Mouse (Mus musculus): ENCODE data around the gene Rdh16f2.
"Not testable (repeated sequence)": the region's sequence is repeated elsewhere in the genome, so short reads cannot be mapped to it uniquely, and the experiment has no call there.

Gene Rdh16f2

DNA sequence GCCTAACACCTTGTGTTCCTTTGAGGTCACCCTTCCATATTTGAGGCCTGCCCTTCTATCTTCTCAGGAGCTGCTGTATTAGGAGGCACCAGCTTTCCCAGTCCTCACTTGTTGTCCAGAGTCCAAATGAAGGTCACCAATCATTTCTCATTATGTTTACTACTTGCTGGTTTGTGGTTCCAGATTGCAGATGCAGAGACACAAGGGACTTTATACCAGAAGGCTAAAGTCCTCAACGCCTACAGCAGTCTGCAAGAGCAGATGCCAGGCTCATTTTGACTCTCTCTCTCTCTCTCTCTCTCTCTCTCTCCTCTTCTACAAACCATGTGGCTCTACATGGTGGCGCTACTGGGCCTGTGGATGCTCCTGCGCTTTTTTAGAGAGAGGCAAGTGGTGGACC, at the start of gene Rdh16f2:
TSS of gene Rdh16f2 (plus strand) at position 243 of the 400 bp plus-strand sequence.
- no peak for DNase-seq (ENCODE audit: low spot score in 2 of 2)

- not testable (repeated sequence) for DNase-seq (ENCODE audit: low spot score in 2 of 2)
Observed at GRCm38 (mm10) chr10:127817268-127817910, 48.9 kb upstream of the Rdh16f2 start.

DNA sequence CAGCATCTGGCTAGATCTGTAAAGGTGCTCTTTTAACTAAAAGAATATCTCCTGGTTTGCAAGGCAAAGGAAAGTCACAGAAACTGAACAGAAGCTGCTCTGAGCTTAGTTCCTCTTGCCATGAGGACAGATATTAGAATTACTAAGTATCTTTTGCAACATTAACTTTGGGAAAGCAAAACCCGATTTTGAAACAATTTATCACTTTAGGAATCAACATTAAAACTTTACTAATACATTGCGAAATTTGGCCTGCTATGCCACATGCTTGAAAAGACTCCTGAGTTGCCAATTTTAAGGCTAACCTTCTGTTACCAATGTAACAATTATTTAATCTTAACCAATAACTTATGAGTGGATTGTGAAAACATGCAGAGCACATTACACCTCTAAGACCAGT, 44.5 kb upstream of the Rdh16f2 start:
- not testable (repeated sequence) for DNase-seq (ENCODE audit: low spot score in 2 of 2)

DNA sequence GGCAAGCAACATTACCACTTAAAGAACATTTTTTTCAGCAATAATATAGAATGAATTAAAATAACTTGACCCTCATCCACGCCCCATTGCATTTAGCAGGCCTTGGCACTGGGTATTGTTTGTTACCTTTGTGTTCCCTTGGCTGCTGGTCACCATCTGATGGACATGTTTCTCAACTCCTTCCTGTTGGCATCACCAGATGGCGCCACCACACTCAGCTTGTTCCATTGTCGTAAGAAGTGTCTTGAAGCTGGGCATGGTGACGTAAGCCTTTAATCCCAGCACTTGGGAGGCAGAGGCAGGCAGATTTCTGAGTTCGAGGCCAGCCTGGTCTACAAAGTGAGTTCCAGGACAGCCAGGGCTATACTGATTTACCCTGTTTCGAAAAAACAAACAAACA, 40.9 kb upstream of the Rdh16f2 start:
- peak in 1 of 2 experiments; percentile 1 for DNase-seq (ENCODE audit: low spot score in 2 of 2)

DNA sequence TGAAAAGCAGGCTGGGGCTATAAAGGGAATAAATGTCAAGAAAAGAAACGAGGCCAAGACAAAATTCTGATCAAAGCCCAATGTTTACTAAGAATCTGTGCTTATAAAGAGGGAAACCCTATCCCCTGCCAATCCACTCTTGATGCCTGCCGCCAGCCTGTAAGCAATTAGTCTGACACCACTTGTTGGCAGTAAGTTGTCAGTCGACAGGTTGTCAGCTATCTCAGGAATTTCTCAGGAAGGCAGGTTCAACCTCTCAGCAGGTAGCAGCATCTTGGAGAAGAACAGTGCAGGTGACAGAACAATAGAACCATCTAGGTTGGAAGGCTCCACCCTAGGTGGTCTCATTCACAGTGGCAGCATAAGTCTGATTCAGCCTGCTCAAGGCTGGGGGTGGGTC, 37.2 kb upstream of the Rdh16f2 start:
- no peak for DNase-seq (ENCODE audit: low spot score in 2 of 2)

DNA sequence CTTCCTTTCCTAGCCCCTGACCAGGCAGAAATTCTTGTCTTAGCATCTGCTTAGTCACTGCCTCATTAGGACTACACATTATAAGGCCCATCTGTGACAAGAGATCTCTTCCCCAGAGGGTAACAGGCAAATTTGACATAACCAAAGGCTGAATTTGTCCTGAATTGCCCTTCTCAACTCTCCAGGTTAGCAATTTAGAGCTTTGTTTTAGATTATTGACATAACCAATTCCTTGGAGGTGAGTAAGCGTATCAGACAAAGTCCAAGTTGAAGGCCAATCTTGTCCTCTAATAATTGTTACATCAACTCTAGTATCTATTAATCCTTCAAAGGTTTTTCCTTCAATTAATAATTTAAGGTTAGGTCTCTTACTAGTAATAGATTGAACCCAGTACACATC, 32.1 kb upstream of the Rdh16f2 start:
- DNase-seq (ENCODE audit: low spot score in 2 of 2): not testable (repeated sequence)

- DNase-seq (ENCODE audit: low spot score in 2 of 2): no peak
Observed at GRCm38 (mm10) chr10:127835292-127835691, 31.0 kb upstream of the Rdh16f2 start.

- DNase-seq (ENCODE audit: low spot score in 2 of 2): not testable (repeated sequence)
Observed at GRCm38 (mm10) chr10:127837793-127838192, 28.5 kb upstream of the Rdh16f2 start.

DNA sequence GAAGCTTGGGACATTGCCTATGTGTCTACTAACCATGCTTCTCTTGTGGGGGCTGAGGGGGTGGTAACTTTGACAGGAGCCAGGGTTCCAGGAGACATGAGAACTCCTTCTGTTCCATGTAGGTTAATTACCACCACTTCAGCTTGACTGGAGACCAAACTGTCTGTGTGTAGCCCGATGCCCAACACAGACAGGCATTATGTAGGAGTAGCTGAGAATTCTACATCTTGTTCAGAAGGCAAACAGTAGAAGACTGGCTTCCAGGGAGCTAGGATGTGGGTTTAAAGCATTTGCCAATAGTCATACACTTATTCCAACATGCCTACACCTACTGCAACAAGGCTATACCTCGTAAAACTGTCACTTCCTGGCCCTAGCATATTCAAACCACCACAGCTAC, 27.7 kb upstream of the Rdh16f2 start:
- peak; percentile 3 to 28 for DNase-seq (ENCODE audit: low spot score in 2 of 2)

DNA sequence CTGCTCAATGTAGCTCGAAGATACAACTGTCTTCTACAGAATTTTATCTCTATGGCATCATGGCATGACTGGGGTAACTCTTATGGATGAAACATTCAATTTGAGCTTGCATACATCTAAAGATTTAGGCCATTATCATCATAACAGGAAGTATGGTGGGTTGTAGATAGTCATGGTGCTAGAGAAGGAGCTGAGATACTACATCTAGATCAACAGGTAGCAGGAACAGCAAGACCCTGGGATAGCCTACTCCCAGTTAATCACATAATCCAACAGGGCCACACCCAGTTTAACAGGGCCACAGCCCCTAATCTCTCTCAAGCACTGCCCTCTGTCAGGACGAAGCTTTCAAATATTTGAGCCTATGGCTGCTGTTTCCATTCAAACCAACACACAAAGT, 25.5 kb upstream of the Rdh16f2 start:
- no peak for DNase-seq (ENCODE audit: low spot score in 2 of 2)

DNA sequence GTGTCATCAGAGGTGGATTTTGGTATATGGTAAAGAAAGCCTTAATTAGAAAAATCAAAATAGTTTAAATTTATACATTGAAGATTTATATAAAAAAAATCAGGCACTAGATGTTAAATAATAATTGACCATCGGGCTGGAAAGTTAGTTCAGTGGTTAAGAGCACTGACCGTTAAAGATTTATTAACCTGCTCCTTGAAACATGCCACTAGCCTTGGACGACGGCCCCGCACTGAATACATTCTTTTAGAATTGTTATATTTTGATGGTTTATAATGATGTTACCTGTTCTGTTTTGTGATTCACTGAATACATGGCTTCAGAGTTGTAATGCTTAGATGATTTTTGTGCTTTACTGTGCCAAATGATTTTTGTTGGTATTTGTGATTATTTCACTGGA, 20.3 kb upstream of the Rdh16f2 start:
- DNase-seq (ENCODE audit: low spot score in 2 of 2): not testable (repeated sequence)

DNA sequence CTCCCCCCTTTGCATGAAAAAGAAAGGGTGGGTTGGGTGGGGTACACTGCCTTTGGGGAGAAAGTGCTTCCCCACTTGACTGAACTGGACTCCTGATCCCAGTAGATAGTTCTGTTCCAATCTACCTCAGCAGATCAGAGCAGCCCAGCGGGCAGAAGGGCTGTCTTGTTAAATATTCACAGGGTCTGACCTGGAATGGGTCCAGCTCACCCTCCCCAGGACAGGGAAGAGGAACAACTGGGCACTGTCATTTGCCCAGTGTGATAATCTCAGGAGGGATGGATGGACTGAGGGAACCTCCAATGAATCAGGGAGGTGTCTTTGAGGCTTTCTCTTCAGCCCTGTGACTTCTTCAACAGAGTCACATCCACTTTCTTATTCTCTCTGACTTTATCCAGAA, 18.2 kb upstream of the Rdh16f2 start:
- no peak for DNase-seq (ENCODE audit: low spot score in 2 of 2)

- DNase-seq (ENCODE audit: low spot score in 2 of 2): no peak
Observed at GRCm38 (mm10) chr10:127849628-127850027, 16.6 kb upstream of the Rdh16f2 start, which contains the start of gene Rdh19. Gene Rdh19, plus strand, starts transcription at chr10:127849928.

DNA sequence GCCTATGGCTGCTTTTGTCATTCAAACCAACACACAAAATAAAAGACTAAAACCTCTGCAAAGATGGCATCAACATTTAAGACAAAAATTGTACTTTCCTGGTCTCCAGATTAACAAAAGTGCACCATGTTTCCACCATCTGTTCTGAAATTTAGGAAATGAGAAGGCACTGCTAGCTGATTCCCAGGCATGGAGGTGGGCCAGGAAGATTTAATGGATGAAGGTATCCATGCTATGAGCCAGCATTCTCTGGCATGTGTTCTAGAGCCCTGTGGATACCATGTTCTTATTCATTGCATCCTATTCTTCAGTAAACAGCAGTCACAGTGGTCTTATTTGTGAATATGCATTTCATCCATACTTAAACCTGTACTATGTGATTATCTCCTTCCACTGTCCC, 9.9 kb upstream of the Rdh16f2 start:
- DNase-seq (ENCODE audit: low spot score in 2 of 2): no peak

GRCm38 (mm10) chr10:127864931-127865330, 1.3 kb upstream of the Rdh16f2 start:
- DNase-seq (ENCODE audit: low spot score in 2 of 2): no peak

DNA sequence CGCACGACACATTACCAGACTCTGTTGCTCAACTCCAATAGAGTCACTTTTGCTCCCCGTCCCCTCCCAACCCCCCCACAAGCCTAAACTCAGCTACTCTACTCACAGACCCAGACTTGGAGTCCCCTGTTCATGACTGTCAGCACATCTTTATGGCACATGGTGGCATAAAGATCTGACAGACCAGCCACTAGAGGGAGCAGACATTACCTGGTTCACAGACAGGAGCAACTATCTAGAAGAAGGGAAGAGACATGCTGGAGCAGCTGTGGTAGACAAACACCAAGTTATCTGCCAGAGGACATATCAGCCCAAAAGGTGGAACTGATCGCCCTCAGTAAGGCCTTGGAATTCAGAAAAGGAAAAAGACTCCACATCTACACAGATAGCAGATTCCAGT, 6.2 kb downstream of the Rdh16f2 start:
- peak; percentile 2 to 8 for DNase-seq (ENCODE audit: low spot score in 2 of 2)

GRCm38 (mm10) chr10:127877681-127878080, 11.4 kb downstream of the Rdh16f2 start:
- no peak for DNase-seq (ENCODE audit: low spot score in 2 of 2)

DNA sequence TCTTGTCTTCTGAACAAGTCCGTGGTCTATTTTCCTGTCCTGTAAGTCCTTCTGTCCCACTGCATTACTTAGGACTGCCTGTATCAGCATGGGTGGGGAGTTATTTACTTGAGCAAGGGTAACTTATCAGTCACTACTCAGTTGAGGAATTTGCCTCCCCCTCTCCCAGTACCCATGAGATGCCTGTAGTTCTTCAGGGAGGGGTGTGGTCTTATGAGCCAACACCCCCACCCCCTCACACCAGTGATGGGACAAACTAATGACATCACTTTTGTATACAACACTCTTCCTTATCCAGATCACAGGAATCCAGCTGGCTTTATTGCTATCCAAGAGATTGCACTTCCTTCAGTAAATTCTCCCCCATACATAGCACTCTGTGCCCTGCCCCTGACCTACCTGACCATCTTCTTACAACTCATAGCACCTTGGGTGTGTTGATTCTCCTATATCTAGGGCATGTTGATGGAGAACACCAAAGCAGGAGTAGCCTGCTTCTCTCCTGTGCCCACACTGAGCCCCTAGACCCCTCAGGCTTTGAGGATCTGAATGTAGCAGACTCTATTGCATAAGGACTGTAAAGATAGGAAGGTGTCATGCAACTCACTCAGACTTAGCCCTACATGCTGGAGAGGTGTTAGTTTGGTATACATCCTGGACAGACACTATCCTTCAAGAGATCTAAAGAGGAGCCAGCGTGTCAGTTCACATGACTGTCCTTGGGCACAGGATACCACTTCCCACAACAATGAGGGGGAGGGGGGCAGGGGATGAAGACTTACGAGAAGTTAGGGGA, 12.2 kb downstream of the Rdh16f2 start:
- DNase-seq (ENCODE audit: low spot score in 2 of 2): no peak

DNA sequence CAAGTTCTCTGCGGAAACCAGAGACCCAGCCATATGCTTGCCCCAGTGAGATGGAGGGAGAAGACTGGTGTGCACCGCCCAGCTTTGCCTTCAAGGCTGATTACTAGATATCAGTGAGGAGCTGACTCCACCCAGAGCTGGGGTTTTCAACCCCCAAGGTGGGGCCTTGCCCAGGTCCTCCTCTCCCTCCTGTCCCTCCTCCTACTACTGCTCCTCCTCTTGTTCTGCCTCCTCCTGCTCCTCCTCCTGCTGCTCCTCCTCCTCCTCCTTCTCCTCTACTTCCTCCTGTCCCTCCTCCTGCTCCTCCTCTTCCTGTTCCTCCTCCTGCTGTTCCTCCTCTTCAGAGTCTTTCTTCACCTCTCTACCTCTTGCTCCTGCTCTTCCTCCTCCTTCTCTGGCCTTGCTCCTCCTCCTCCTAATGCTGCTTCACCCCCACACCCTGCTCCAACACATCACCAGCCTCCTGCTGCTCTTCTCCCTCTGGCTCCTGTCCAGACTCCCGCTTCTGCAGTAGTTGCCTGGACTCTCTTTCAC, 12.9 kb downstream of the Rdh16f2 start:
- peak in 1 of 2 experiments; percentile 4 for DNase-seq (ENCODE audit: low spot score in 2 of 2)

- no peak for DNase-seq (ENCODE audit: low spot score in 2 of 2)
Observed at GRCm38 (mm10) chr10:127881041-127881440, 14.8 kb downstream of the Rdh16f2 start.

- no peak for DNase-seq (ENCODE audit: low spot score in 2 of 2)
Observed at GRCm38 (mm10) chr10:127886551-127886950, 20.3 kb downstream of the Rdh16f2 start.

GRCm38 (mm10) chr10:127886971-127887370, 20.7 kb downstream of the Rdh16f2 start:
- no peak for DNase-seq (ENCODE audit: low spot score in 2 of 2)

- DNase-seq (ENCODE audit: low spot score in 2 of 2): no peak
Observed at GRCm38 (mm10) chr10:127888605-127889004, 22.3 kb downstream of the Rdh16f2 start, which contains the start of gene Rdh7. Gene Rdh7, minus strand, starts transcription at chr10:127888817.

All from frontal cortex, postnatal 36 days (tissue).